Mouse (Mus musculus): ENCODE measurements around the gene Fibp. TPM values are rescaled to one million over a fixed set of nuclear protein-coding genes. Genes with fewer than 3 reads are reported as not detected.

Gene Fibp
- polyA plus RNA-seq, 1 experiment: 140 TPM

GRCm38 (mm10) chr19:5472857-5473256, 12.4 kb downstream of the Fibp start:
- H3K27me3 ChIP-seq (ENCODE audit: control insufficient read depth, insufficient read depth, low read length): no peaks in the 10 kb centered on the region
- no peak overlapping the region for H3K27ac ChIP-seq (ENCODE audit: insufficient read depth, low read length)
- no peak for DNase-seq
- WGBS: 89% methylated on average over 3 of the region's 3 CpGs
- H3K4me1 ChIP-seq (ENCODE audit: control insufficient read depth, insufficient read depth, low read length): peaks cover 25% of the 10 kb centered on the region
- H3K4me3 ChIP-seq (replicated peaks; ENCODE audit: insufficient read depth, low read depth, low read length): no peak overlapping the region
- TF ChIP-seq POLR2A (IDR thresholded peaks at IDR 0.05; ENCODE audit: borderline replicate concordance, insufficient read depth, low read length) (no peak), CTCF (IDR thresholded peaks at IDR 0.05; ENCODE audit: borderline replicate concordance, insufficient read depth, low read depth, low read length) (no peak)

- DNase-seq: peak; percentile 66 to 70
- no peak for TF ChIP-seq CTCF (IDR thresholded peaks at IDR 0.05; ENCODE audit: borderline replicate concordance, insufficient read depth, low read depth, low read length)
- TF ChIP-seq POLR2A (IDR thresholded peaks at IDR 0.05; ENCODE audit: borderline replicate concordance, insufficient read depth, low read length): no peak
- Histone ChIP-seq H3K4me3 (replicated peaks; ENCODE audit: insufficient read depth, low read depth, low read length) (peak within 1 kb of the TSS; percentile 62), H3K27me3 (ENCODE audit: control insufficient read depth, insufficient read depth, low read length) (no peaks in the 10 kb centered on the region), H3K27ac (ENCODE audit: insufficient read depth, low read length) (peak within 1 kb of the TSS; percentile 92), H3K4me1 (ENCODE audit: control insufficient read depth, insufficient read depth, low read length) (peaks cover 27% of the 10 kb centered on the region)
- 13% methylated on average over 22 of the region's 22 CpGs for WGBS
Observed at GRCm38 (mm10) chr19:5473720-5474119, 13.3 kb downstream of the Fibp start, which contains the start of gene Efemp2. TSS of gene Efemp2 (plus strand) at chr19:5473954.

GRCm38 (mm10) chr19:5474281-5475068, 14.1 kb downstream of the Fibp start:
- Histone ChIP-seq H3K4me3 (replicated peaks; ENCODE audit: insufficient read depth, low read depth, low read length) (peak overlapping the region; percentile 62), H3K27me3 (ENCODE audit: control insufficient read depth, insufficient read depth, low read length) (no peaks in the 10 kb centered on the region), H3K27ac (ENCODE audit: insufficient read depth, low read length) (peak overlapping the region; percentile 92), H3K4me1 (ENCODE audit: control insufficient read depth, insufficient read depth, low read length) (peaks cover 27% of the 10 kb centered on the region)
- 2% methylated on average over 51 of the region's 68 CpGs for WGBS
- TF ChIP-seq POLR2A (IDR thresholded peaks at IDR 0.05; ENCODE audit: borderline replicate concordance, insufficient read depth, low read length): no peak
- TF ChIP-seq CTCF (IDR thresholded peaks at IDR 0.05; ENCODE audit: borderline replicate concordance, insufficient read depth, low read depth, low read length): no peak
- peak; percentile 67 to 71 for DNase-seq

GRCm38 (mm10) chr19:5475069-5475714, 14.8 kb downstream of the Fibp start:
- no peak for TF ChIP-seq CTCF (IDR thresholded peaks at IDR 0.05; ENCODE audit: borderline replicate concordance, insufficient read depth, low read depth, low read length)
- TF ChIP-seq POLR2A (IDR thresholded peaks at IDR 0.05; ENCODE audit: borderline replicate concordance, insufficient read depth, low read length): no peak
- H3K4me3 ChIP-seq (replicated peaks; ENCODE audit: insufficient read depth, low read depth, low read length): peak overlapping the region; percentile 60
- WGBS: 4% methylated on average over 13 of the region's 13 CpGs

GRCm38 (mm10) chr19:5477004-5477667, 16.7 kb downstream of the Fibp start:
- peak; percentile 45 to 54 for DNase-seq
- Histone ChIP-seq H3K27me3 (ENCODE audit: control insufficient read depth, insufficient read depth, low read length) (no peaks in the 10 kb centered on the region), H3K27ac (ENCODE audit: insufficient read depth, low read length) (peak overlapping the region; percentile 33; the same call in 1 of the 2 replicates), H3K4me1 (ENCODE audit: control insufficient read depth, insufficient read depth, low read length) (peaks cover 27% of the 10 kb centered on the region), H3K4me3 (replicated peaks; ENCODE audit: insufficient read depth, low read depth, low read length) (no peak overlapping the region)
- WGBS: 45% methylated on average over 10 of the region's 10 CpGs
- TF ChIP-seq POLR2A (IDR thresholded peaks at IDR 0.05; ENCODE audit: borderline replicate concordance, insufficient read depth, low read length) (no peak), CTCF (IDR thresholded peaks at IDR 0.05; ENCODE audit: borderline replicate concordance, insufficient read depth, low read depth, low read length) (no peak)

More at GRCm38 (mm10) chr19:5475069-5475714, 14.8 kb downstream of the Fibp start:
- Histone ChIP-seq H3K27ac (ENCODE audit: insufficient read depth, low read length) (peak overlapping the region; percentile 92), H3K4me1 (ENCODE audit: control insufficient read depth, insufficient read depth, low read length) (peaks cover 27% of the 10 kb centered on the region), H3K27me3 (ENCODE audit: control insufficient read depth, insufficient read depth, low read length) (no peaks in the 10 kb centered on the region)
- DNase-seq: peak; percentile 65 to 72

GRCm38 (mm10) chr19:5477668-5478300, 17.4 kb downstream of the Fibp start:
- no peaks in the 10 kb centered on the region for H3K27me3 ChIP-seq (ENCODE audit: control insufficient read depth, insufficient read depth, low read length)
- H3K4me1 ChIP-seq (ENCODE audit: control insufficient read depth, insufficient read depth, low read length): peaks cover 29% of the 10 kb centered on the region
- H3K4me3 ChIP-seq (replicated peaks; ENCODE audit: insufficient read depth, low read depth, low read length): peak overlapping the region; percentile 5
- no peak for DNase-seq
- TF ChIP-seq POLR2A (IDR thresholded peaks at IDR 0.05; ENCODE audit: borderline replicate concordance, insufficient read depth, low read length) (no peak), CTCF (IDR thresholded peaks at IDR 0.05; ENCODE audit: borderline replicate concordance, insufficient read depth, low read depth, low read length) (no peak)
- WGBS: 51% methylated on average over 18 of the region's 18 CpGs
- H3K27ac ChIP-seq (ENCODE audit: insufficient read depth, low read length): peak overlapping the region; percentile 33; the same call in 1 of the 2 replicates

GRCm38 (mm10) chr19:5480016-5480415, 19.6 kb downstream of the Fibp start:
- no peak overlapping the region for H3K4me3 ChIP-seq (replicated peaks; ENCODE audit: insufficient read depth, low read depth, low read length)
- no peak overlapping the region for H3K27ac ChIP-seq (ENCODE audit: insufficient read depth, low read length)
- peak; percentile 20; the same call in 1 of the 2 replicates for TF ChIP-seq POLR2A (IDR thresholded peaks at IDR 0.05; ENCODE audit: borderline replicate concordance, insufficient read depth, low read length)
- no peak for TF ChIP-seq CTCF (IDR thresholded peaks at IDR 0.05; ENCODE audit: borderline replicate concordance, insufficient read depth, low read depth, low read length)
- no peaks in the 10 kb centered on the region for H3K27me3 ChIP-seq (ENCODE audit: control insufficient read depth, insufficient read depth, low read length)
- WGBS: 31% methylated on average over 10 of the region's 10 CpGs
- peaks cover 45% of the 10 kb centered on the region for H3K4me1 ChIP-seq (ENCODE audit: control insufficient read depth, insufficient read depth, low read length)
- DNase-seq: peak in 1 of 2 experiments; percentile 46
